Mouse (Mus musculus) liver, embryonic 14.5 days (tissue): ENCODE results near the gene Prkd3.

Experiments used
- CTCF ChIP-seq: IDR thresholded peaks from 2 replicates; pipeline ENCODE4 v1.5.1; 2016; ENCODE audit warnings: antibody characterized with exemption, low read depth, control low read depth
- EP300 ChIP-seq: IDR thresholded peaks from 2 replicates; pipeline ENCODE4 v1.6.1; 2016; ENCODE audit warnings: antibody characterized with exemption, low read depth

DNA sequence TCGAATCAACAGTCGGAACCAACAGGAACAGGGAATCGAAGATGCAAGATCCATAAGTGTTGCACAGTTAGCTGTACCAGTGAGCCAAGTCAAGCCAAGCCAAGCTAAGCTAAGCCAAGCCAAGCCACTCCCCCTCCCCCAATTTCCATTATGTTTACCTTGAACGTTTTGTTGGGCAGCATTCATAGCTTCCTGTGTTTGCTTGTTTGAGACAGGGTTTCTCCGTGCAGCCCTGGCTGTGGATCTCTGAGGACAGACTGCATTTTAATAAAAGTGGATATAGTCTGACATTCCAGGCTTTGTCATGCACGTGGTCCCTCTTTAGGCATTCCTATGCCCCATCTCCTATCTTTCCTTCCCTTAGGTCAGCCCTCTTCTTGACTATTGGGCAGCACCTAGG lies 104.8 kb downstream of the Prkd3 start:
- TF ChIP-seq CTCF: no peak
- TF ChIP-seq EP300: no peak
